Mouse (Mus musculus) forebrain, embryonic 14.5 days (tissue): ENCODE data around the gene Sp8. TPM values are rescaled to one million over a fixed set of nuclear protein-coding genes. Genes with fewer than 3 reads are reported as not detected.

Experiments used
- ATAC-seq: fragments of 200-750 bp; cut with Nextera tagmentation; 2 replicates; pipeline ENCODE4 v1.8.0; 2017; ENCODE audit warnings: mild to moderate bottlenecking, moderate library complexity
- DNase-seq: peaks from one replicate; pipeline ENCODE4 v3.0.0-alpha.2; 2015; ENCODE audit warnings: low spot score
- H3K27ac ChIP-seq: fragments of 300-500 bp; sonication (generic); 2 replicates; pipeline ENCODE4 v1.5.1; 2014; ENCODE audit warnings: low read depth, mild to moderate bottlenecking, control low read depth, low read length, moderate library complexity
- H3K27me3 ChIP-seq: fragments of 300-500 bp; sonication (generic); replicated peaks from 2 replicates; pipeline ENCODE4 v1.6.1; 2014; ENCODE audit warnings: low read length, control low read depth, mixed read lengths; ENCODE audit not compliant: control insufficient read depth, insufficient read depth
- H3K36me3 ChIP-seq: fragments of 300-500 bp; sonication (generic); 2 replicates; pipeline ENCODE4 v1.6.1; 2014; ENCODE audit warnings: low read length, control low read depth; ENCODE audit not compliant: control insufficient read depth, insufficient read depth
- H3K4me1 ChIP-seq: fragments of 300-500 bp; sonication (generic); 2 replicates; pipeline ENCODE4 v1.6.1; 2014; ENCODE audit warnings: antibody characterized with exemption, low read length, control low read depth; ENCODE audit not compliant: control insufficient read depth, insufficient read depth
- H3K4me2 ChIP-seq: fragments of 300-500 bp; sonication (generic); 2 replicates; pipeline ENCODE4 v1.6.1; 2014; ENCODE audit warnings: mild to moderate bottlenecking, control low read depth, low read length
- H3K4me3 ChIP-seq: fragments of 300-500 bp; sonication (generic); 2 replicates; pipeline ENCODE4 v1.5.1; 2014; ENCODE audit warnings: low read depth, low read length, control low read depth
- H3K9ac ChIP-seq: fragments of 300-500 bp; sonication (generic); 2 replicates; pipeline ENCODE4 v1.6.1; 2014; ENCODE audit warnings: mild to moderate bottlenecking, low read length, control low read depth, moderate library complexity
- H3K9me3 ChIP-seq: fragments of 300-500 bp; sonication (generic); replicated peaks from 2 replicates; pipeline ENCODE4 v1.6.1; 2016; ENCODE audit warnings: low read length, control low read depth, mixed read lengths; ENCODE audit not compliant: control insufficient read depth
- WGBS: fragments of 180-500 bp; shearing (Covaris S2); extraction: QIAGEN DNeasy Blood & Tissue Kit; methylation state at CpG from one replicate; pipeline ENCODE4 v1.1.7; 2014; 5-methylcytosine and 5-hydroxymethylcytosine counted together
- polyA plus RNA-seq: library from polyadenylated mRNA; unstranded; fragments of >200 nt; fragmentation: Nextera tagmentation; extraction: Ambion mirVana; gene quantifications from 2 replicates; pipeline ENCODE4 v1.2.1, GENCODE M21; 2014

The Sp8 gene
- polyA plus RNA-seq, 1 experiment from 2014 or later: 10.6 TPM

DNA sequence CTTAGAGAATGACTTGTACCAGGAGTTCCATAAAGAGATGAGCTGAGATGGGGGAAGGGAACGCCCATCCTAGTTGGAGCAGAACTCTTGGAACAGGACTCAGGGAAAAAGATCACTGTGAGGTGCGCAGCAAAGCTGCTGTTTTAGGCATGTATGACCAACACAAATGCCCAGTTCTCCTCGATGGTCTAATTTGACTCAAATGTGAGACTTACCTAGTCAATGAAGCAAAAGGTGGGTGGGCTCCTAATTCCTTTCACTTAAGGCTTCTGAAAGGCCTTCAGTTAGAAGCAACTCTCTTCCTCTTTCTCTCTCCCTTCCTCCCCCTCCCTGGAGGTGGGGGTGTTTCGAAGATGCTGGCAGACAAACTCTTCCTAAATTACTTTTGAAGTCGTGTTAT lies 6.7 kb upstream of the Sp8 start:
- no peak overlapping the region for H3K4me3 ChIP-seq
- no peaks in the 10 kb centered on the region for H3K36me3 ChIP-seq
- H3K27me3 ChIP-seq: peaks cover 42% of the 10 kb centered on the region
- no peak overlapping the region for H3K9ac ChIP-seq
- H3K9me3 ChIP-seq: no peaks in the 10 kb centered on the region
- DNase-seq (no peak), ATAC-seq (no peak)
- 16% methylated on average over 5 of the region's 5 CpGs for WGBS
- no peak overlapping the region for H3K4me2 ChIP-seq
- no peak overlapping the region for H3K27ac ChIP-seq
- H3K4me1 ChIP-seq: peaks cover 10% of the 10 kb centered on the region; the same call in 1 of the 2 replicates

DNA sequence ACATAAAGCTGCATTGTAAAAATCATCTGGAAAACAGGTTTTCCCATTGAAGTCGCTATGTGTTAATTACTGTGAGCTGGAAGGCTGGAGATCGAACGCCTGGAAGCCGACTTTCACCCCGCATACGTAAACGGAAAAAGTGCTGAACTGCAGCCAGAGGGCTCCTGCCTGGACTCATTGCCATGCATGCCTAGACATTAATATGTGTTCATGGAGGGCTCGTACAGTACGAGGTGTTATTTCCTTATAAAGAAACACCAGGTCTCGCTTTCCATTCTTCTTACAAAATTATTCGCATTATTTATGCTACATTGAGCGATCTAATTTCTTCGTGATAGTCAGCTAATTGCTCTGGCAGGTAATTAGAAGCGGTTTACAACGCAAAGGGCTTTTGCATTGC lies 5.8 kb upstream of the Sp8 start:
- peaks cover 49% of the 10 kb centered on the region for H3K27me3 ChIP-seq
- ATAC-seq (peak; percentile 78), DNase-seq (peak; percentile 89)
- no peak overlapping the region for H3K27ac ChIP-seq
- H3K9me3 ChIP-seq: no peaks in the 10 kb centered on the region
- WGBS: 1% methylated on average over 15 of the region's 15 CpGs
- no peak overlapping the region for H3K4me3 ChIP-seq
- H3K4me2 ChIP-seq: peak overlapping the region; percentile 33; the same call in 1 of the 2 replicates
- H3K36me3 ChIP-seq: no peaks in the 10 kb centered on the region
- H3K9ac ChIP-seq: no peak overlapping the region
- H3K4me1 ChIP-seq: peaks cover 10% of the 10 kb centered on the region; the same call in 1 of the 2 replicates

DNA sequence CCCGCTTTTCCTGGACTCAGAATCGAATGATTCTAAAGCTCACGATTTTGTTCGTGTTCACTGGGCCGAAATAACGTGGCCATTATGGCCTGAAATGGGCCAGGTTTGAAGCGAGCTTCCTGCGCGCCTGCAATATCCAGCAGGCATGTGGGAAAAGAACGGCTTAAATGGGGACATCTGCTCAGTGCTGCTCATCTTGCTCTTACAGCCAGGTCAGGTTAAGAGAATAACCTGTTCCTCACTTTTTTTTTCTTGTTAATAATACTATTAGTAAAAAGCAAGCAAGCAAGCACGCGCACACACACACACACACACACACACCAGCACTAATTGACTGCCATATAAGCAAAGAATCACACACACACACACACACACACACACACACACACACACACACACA lies 5.3 kb upstream of the Sp8 start:
- peak; percentile 88 for DNase-seq
- no peak overlapping the region for H3K9ac ChIP-seq
- H3K27me3 ChIP-seq: peaks cover 50% of the 10 kb centered on the region
- ATAC-seq: peak; percentile 73
- no peaks in the 10 kb centered on the region for H3K9me3 ChIP-seq
- no peaks in the 10 kb centered on the region for H3K36me3 ChIP-seq
- H3K4me3 ChIP-seq: no peak overlapping the region
- under 1% methylated on average over 12 of the region's 12 CpGs for WGBS
- peaks cover 11% of the 10 kb centered on the region; the same call in 1 of the 2 replicates for H3K4me1 ChIP-seq
- peak overlapping the region; percentile 33; the same call in 1 of the 2 replicates for H3K4me2 ChIP-seq
- no peak overlapping the region for H3K27ac ChIP-seq

DNA sequence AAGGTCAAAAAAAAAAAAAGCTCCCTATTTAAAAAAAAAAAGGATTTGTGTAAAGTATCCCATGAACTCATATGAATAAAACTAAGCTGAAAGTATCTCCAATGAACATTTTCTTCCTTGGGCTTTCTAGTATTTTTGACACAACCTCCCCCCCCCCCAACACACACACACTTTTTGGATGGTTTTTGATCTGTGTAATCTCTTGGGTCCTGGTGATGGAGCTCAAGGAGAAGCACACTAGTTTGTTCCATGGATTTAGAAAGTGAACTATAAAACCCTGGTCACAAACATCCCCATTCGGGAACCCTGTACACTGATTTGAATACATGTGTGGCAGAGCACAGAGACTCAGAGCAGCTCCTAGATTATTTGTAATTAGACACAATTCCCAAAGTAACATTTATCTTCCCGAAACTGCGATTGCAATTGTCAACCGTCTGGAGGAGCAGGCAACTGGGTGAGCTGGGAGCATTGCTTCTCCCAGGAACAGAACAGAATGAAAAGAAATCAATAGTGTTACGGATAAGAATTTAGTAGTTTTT lies 4.7 kb upstream of the Sp8 start:
- H3K4me3 ChIP-seq: no peak overlapping the region
- H3K4me1 ChIP-seq: peaks cover 13% of the 10 kb centered on the region; the same call in 1 of the 2 replicates
- H3K4me2 ChIP-seq: 0 out of 2 replicates have a peak overlapping the region, but pooled peaks have one; percentile 7

DNA sequence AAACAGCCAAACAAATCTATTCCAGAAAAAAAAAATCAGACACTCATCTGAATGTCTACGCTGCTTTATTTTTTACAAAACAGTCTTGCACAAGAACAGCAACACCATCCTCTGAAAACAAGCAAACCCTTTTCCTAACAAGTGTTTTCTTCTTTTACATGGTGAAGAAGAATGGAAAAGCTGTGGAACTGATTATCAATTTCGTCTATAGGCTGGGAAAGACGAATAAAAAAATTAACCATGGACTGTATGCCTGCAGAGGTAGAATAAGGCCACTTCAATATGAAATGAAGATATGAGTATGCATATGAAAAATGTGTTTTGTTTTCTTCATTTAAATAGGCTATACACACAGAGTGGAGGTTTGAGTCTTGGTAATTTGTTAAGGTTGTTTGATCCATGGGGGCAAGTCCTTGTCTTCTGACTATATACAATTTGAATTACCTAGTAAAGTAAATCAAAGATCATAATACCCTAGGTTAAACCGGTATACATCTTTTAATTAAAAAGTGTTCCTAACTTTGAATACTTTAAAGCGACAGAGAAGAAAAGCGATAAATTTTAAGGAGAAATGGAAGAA lies 4.1 kb upstream of the Sp8 start:
- DNase-seq (no peak), ATAC-seq (no peak)
- no peaks in the 10 kb centered on the region for H3K9me3 ChIP-seq

More for the DNA sequence above, 4.7 kb upstream of the Sp8 start:
- Histone ChIP-seq H3K27me3 (peaks cover 47% of the 10 kb centered on the region), H3K9ac (no peak overlapping the region), H3K9me3 (no peaks in the 10 kb centered on the region), H3K36me3 (no peaks in the 10 kb centered on the region), H3K27ac (no peak overlapping the region)
- 9% methylated on average over 5 of the region's 5 CpGs for WGBS
- no peak for ATAC-seq
- DNase-seq: no peak

DNA sequence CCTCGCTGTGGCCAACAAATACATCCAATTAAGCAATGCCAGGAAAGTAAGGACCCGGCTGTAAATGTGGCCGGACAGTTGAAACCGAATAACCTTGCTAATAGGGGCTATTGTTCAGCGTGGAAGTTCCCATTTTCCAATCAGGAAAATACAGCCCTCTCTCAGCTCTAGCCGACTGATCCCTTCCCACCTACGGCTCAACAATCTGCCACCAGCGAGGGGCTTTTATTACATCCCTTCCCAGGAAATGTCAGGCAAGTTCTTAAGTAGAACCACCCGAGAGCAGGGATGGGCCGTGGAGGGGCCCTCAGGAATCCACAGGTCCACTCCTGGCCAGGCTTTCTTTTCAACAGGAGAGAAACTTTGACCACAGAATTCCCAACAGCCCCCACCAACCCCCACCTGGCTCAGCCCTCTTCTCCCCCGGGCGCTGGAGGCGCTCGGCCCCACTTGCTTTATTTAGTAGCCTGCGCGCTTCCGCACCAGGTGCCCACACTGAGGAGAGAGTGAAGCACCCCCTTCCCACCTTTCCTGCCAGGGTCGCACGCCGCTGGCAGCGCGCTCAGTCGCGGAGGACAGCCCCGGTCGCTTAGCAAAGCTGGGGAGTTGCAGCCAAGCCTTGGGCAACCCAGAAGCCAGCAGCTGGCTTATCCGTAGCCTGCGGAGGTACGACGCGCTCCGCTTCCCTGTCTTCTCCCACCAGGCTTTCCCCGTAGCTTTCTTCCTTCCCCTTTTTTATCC lies 3.3 kb upstream of the Sp8 start:
- Histone ChIP-seq H3K27ac (peak overlapping the region; percentile 10; the same call in 1 of the 2 replicates), H3K4me1 (peaks cover 5% of the 10 kb centered on the region; the same call in 1 of the 2 replicates), H3K27me3 (peaks cover 35% of the 10 kb centered on the region), H3K4me2 (peak overlapping the region; percentile 55), H3K36me3 (no peaks in the 10 kb centered on the region), H3K9ac (peak overlapping the region; percentile 51; the same call in 1 of the 2 replicates), H3K9me3 (no peaks in the 10 kb centered on the region), H3K4me3 (peak overlapping the region; percentile 25)
- WGBS: under 1% methylated on average over 33 of the region's 33 CpGs
- peak; percentile 19; the same call in 1 of the 2 replicates for ATAC-seq
- DNase-seq: no peak

More for the DNA sequence above, 4.1 kb upstream of the Sp8 start:
- H3K4me1 ChIP-seq: peaks cover 10% of the 10 kb centered on the region; the same call in 1 of the 2 replicates
- H3K36me3 ChIP-seq: no peaks in the 10 kb centered on the region
- peaks cover 43% of the 10 kb centered on the region for H3K27me3 ChIP-seq
- no peak overlapping the region for H3K9ac ChIP-seq
- H3K4me3 ChIP-seq: no peak overlapping the region
- 20% methylated on average over 6 of the region's 6 CpGs for WGBS
- no peak overlapping the region for H3K4me2 ChIP-seq
- H3K27ac ChIP-seq: no peak overlapping the region

DNA sequence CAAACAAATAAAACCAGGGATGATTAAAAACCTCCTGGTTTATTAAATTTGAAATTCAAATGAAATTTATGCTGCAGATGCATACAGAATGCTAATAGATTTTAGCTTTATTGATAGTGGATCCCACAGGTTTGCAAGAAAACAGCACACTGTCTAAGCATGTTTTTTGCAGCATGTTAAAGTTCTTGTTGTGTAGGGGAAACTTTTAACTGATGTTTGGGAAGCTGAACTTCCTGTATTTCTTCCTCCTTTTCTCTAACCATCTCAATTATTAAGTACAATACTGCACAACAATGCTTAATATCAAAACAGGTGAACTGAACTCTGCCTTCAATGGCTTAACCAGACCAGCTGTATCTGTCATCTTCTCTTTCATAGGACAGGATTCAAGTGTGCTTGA lies 2.0 kb upstream of the Sp8 start:
- ATAC-seq (no peak), DNase-seq (no peak)
- no peak overlapping the region for H3K27ac ChIP-seq
- H3K4me3 ChIP-seq: no peak overlapping the region
- no peaks in the 10 kb centered on the region for H3K9me3 ChIP-seq
- peak overlapping the region; percentile 55; the same call in 1 of the 2 replicates for H3K4me2 ChIP-seq
- H3K27me3 ChIP-seq: peaks cover 40% of the 10 kb centered on the region
- H3K36me3 ChIP-seq: no peaks in the 10 kb centered on the region
- H3K4me1 ChIP-seq: peaks cover 3% of the 10 kb centered on the region; the same call in 1 of the 2 replicates
- no peak overlapping the region for H3K9ac ChIP-seq

DNA sequence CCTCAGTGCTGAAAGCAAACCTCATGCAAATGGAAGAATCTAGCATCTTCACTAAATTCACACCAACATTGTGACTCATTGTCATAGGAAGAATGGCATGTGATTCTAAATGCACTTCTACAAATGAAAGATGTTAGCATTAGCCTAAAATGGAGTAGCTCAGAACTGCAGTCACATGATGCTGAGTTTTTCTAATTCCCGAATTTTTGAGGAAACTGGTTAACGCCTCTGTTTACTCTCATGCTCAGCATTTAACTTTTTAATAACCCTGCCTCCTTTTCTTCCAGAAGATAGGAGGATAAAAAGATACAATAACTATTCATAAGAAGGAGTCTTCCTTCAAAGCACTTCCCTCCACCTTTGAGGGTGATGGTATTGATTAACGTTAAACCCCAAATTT lies 1.3 kb upstream of the Sp8 start:
- no peak for DNase-seq

More for the DNA sequence above, 1.3 kb upstream of the Sp8 start:
- H3K27me3 ChIP-seq: peaks cover 36% of the 10 kb centered on the region
- no peak overlapping the region for H3K4me2 ChIP-seq
- H3K4me3 ChIP-seq: no peak overlapping the region
- no peaks in the 10 kb centered on the region for H3K36me3 ChIP-seq
- H3K4me1 ChIP-seq: peaks cover 3% of the 10 kb centered on the region; the same call in 1 of the 2 replicates
- 17% methylated on average over 3 of the region's 3 CpGs for WGBS
- no peak overlapping the region for H3K27ac ChIP-seq
- no peak for ATAC-seq
- H3K9me3 ChIP-seq: no peaks in the 10 kb centered on the region
- H3K9ac ChIP-seq: no peak overlapping the region
